Mouse (Mus musculus): ENCODE measurements around the gene Npb. TPM values are rescaled to one million over a fixed set of nuclear protein-coding genes. Genes with fewer than 3 reads are reported as not detected.

Gene Npb
- polyA plus RNA-seq, 1 experiment from 2014 or later: 2.7 TPM

GRCm38 (mm10) chr11:120609250-120609649 lies 973 bp downstream of the Npb start:
- Histone ChIP-seq H3K36me3 (peaks cover 38% of the 10 kb centered on the region), H3K4me1 (replicated peaks) (peaks cover 24% of the 10 kb centered on the region), H3K27me3 (replicated peaks) (no peaks in the 10 kb centered on the region), H3K4me2 (replicated peaks) (peak overlapping the region; percentile 79), H3K9ac (peak overlapping the region; percentile 54; the same call in 1 of the 2 replicates), H3K4me3 (replicated peaks) (peak overlapping the region; percentile 34; the same call in 1 of the 2 replicates), H3K27ac (no peak overlapping the region), H3K9me3 (no peaks in the 10 kb centered on the region)
- ATAC-seq: peak; percentile 79
- WGBS: 35% methylated on average over 8 of the region's 8 CpGs

GRCm38 (mm10) chr11:120610477-120611046 lies 2.3 kb downstream of the Npb start:
- Histone ChIP-seq H3K4me2 (replicated peaks) (no peak overlapping the region), H3K4me3 (replicated peaks) (no peak overlapping the region), H3K27me3 (replicated peaks) (no peaks in the 10 kb centered on the region), H3K36me3 (peaks cover 29% of the 10 kb centered on the region), H3K9me3 (no peaks in the 10 kb centered on the region), H3K4me1 (replicated peaks) (peaks cover 24% of the 10 kb centered on the region), H3K9ac (no peak overlapping the region), H3K27ac (no peak overlapping the region)
- no peak for ATAC-seq
- 80% methylated on average over 9 of the region's 9 CpGs for WGBS

- no peak overlapping the region for H3K27ac ChIP-seq
- no peak overlapping the region for H3K4me2 ChIP-seq (replicated peaks)
- H3K27me3 ChIP-seq (replicated peaks): no peaks in the 10 kb centered on the region
- H3K4me1 ChIP-seq (replicated peaks): peaks cover 28% of the 10 kb centered on the region
- no peak overlapping the region for H3K4me3 ChIP-seq (replicated peaks)
- peaks cover 29% of the 10 kb centered on the region for H3K36me3 ChIP-seq
- ATAC-seq: no peak
- no peak overlapping the region for H3K9ac ChIP-seq
- H3K9me3 ChIP-seq: no peaks in the 10 kb centered on the region
- 50% methylated on average over 6 of the region's 6 CpGs for WGBS
These were observed 4.5 kb downstream of the Npb start for GRCm38 (mm10) chr11:120612763-120613162.

- 88% methylated on average over 10 of the region's 10 CpGs for WGBS
- no peaks in the 10 kb centered on the region for H3K27me3 ChIP-seq (replicated peaks)
- peaks cover 20% of the 10 kb centered on the region for H3K4me1 ChIP-seq (replicated peaks)
- no peak overlapping the region for H3K4me2 ChIP-seq (replicated peaks)
- H3K27ac ChIP-seq: no peak overlapping the region
- peaks cover 30% of the 10 kb centered on the region for H3K36me3 ChIP-seq
- H3K9ac ChIP-seq: no peak overlapping the region
- no peaks in the 10 kb centered on the region for H3K9me3 ChIP-seq
- ATAC-seq: no peak
- no peak overlapping the region for H3K4me3 ChIP-seq (replicated peaks)
These were observed 5.2 kb downstream of the Npb start for GRCm38 (mm10) chr11:120613481-120613972.

GRCm38 (mm10) chr11:120613976-120614375 lies 5.7 kb downstream of the Npb start:
- Histone ChIP-seq H3K9me3 (no peaks in the 10 kb centered on the region), H3K27ac (no peak overlapping the region), H3K36me3 (peaks cover 35% of the 10 kb centered on the region), H3K4me1 (replicated peaks) (peaks cover 16% of the 10 kb centered on the region), H3K27me3 (replicated peaks) (no peaks in the 10 kb centered on the region), H3K9ac (no peak overlapping the region), H3K4me2 (replicated peaks) (no peak overlapping the region), H3K4me3 (replicated peaks) (no peak overlapping the region)
- 85% methylated on average over 8 of the region's 8 CpGs for WGBS
- ATAC-seq: no peak

GRCm38 (mm10) chr11:120615167-120615566 lies 6.9 kb downstream of the Npb start:
- Histone ChIP-seq H3K9ac (0 out of 2 replicates have a peak overlapping the region, but pooled peaks have one; percentile 39), H3K9me3 (no peaks in the 10 kb centered on the region), H3K4me2 (replicated peaks) (peak overlapping the region; percentile 74; the same call in 1 of the 2 replicates), H3K27ac (no peak overlapping the region), H3K27me3 (replicated peaks) (no peaks in the 10 kb centered on the region), H3K36me3 (peaks cover 40% of the 10 kb centered on the region), H3K4me1 (replicated peaks) (peaks cover 11% of the 10 kb centered on the region), H3K4me3 (replicated peaks) (no peak overlapping the region)
- WGBS: 93% methylated on average over 6 of the region's 6 CpGs
- no peak for ATAC-seq

- Histone ChIP-seq H3K9me3 (no peaks in the 10 kb centered on the region), H3K27ac (no peak overlapping the region), H3K4me2 (replicated peaks) (peak overlapping the region; percentile 74), H3K4me3 (replicated peaks) (peak overlapping the region; percentile 12; the same call in 1 of the 2 replicates), H3K36me3 (peaks cover 45% of the 10 kb centered on the region), H3K27me3 (replicated peaks) (no peaks in the 10 kb centered on the region), H3K9ac (peak overlapping the region; percentile 39; the same call in 1 of the 2 replicates), H3K4me1 (replicated peaks) (peaks cover 11% of the 10 kb centered on the region)
- ATAC-seq: no peak
- 91% methylated on average over 11 of the region's 11 CpGs for WGBS
These were observed 7.4 kb downstream of the Npb start for GRCm38 (mm10) chr11:120615606-120616203.

- Histone ChIP-seq H3K4me1 (replicated peaks) (peaks cover 11% of the 10 kb centered on the region), H3K4me2 (replicated peaks) (peak overlapping the region; percentile 74), H3K27ac (peak overlapping the region; percentile 87), H3K9me3 (no peaks in the 10 kb centered on the region), H3K36me3 (peaks cover 37% of the 10 kb centered on the region), H3K27me3 (replicated peaks) (no peaks in the 10 kb centered on the region), H3K4me3 (replicated peaks) (peak overlapping the region; percentile 82), H3K9ac (peak overlapping the region; percentile 79)
- ATAC-seq: peak; percentile 18
- 34% methylated on average over 4 of the region's 4 CpGs for WGBS
These were observed 8.5 kb downstream of the Npb start for GRCm38 (mm10) chr11:120616617-120617294.

- Histone ChIP-seq H3K27me3 (replicated peaks) (no peaks in the 10 kb centered on the region), H3K27ac (peak within 1 kb of the TSS; percentile 87), H3K4me2 (replicated peaks) (peak within 1 kb of the TSS; percentile 74), H3K36me3 (peaks cover 29% of the 10 kb centered on the region), H3K9ac (peak within 1 kb of the TSS; percentile 79), H3K4me1 (replicated peaks) (peaks cover 11% of the 10 kb centered on the region), H3K4me3 (replicated peaks) (peak within 1 kb of the TSS; percentile 82), H3K9me3 (no peaks in the 10 kb centered on the region)
- WGBS: under 1% methylated on average over 56 of the region's 56 CpGs
- ATAC-seq: peak; percentile 97
These were observed 9.3 kb downstream of the Npb start, which contains the start of gene Pcyt2 for GRCm38 (mm10) chr11:120617519-120618112. TSS of gene Pcyt2 (minus strand) at chr11:120617936.

- WGBS: 90% methylated on average over 25 of the region's 25 CpGs
- H3K27ac ChIP-seq: peak overlapping the region; percentile 66; the same call in 1 of the 2 replicates
These were observed 10.6 kb downstream of the Npb start for GRCm38 (mm10) chr11:120618619-120619535.

GRCm38 (mm10) chr11:120620195-120620594 lies 11.9 kb downstream of the Npb start:
- Histone ChIP-seq H3K27ac (no peak overlapping the region), H3K9ac (no peak overlapping the region), H3K36me3 (peaks cover 16% of the 10 kb centered on the region), H3K4me3 (replicated peaks) (no peak overlapping the region), H3K4me1 (replicated peaks) (peaks cover 18% of the 10 kb centered on the region), H3K4me2 (replicated peaks) (no peak overlapping the region), H3K9me3 (no peaks in the 10 kb centered on the region), H3K27me3 (replicated peaks) (no peaks in the 10 kb centered on the region)
- ATAC-seq: no peak
- 94% methylated on average over 14 of the region's 14 CpGs for WGBS

More at GRCm38 (mm10) chr11:120618619-120619535, 10.6 kb downstream of the Npb start:
- Histone ChIP-seq H3K9ac (no peak overlapping the region), H3K4me3 (replicated peaks) (no peak overlapping the region), H3K36me3 (peaks cover 17% of the 10 kb centered on the region), H3K4me1 (replicated peaks) (peaks cover 14% of the 10 kb centered on the region), H3K4me2 (replicated peaks) (no peak overlapping the region), H3K27me3 (replicated peaks) (no peaks in the 10 kb centered on the region), H3K9me3 (no peaks in the 10 kb centered on the region)
- ATAC-seq: no peak

All from intestine, embryonic 15.5 days (tissue).